Mouse (Mus musculus) liver, postnatal 0 days (tissue): ENCODE measurements around the gene Rtp2.

Source experiments
- CTCF ChIP-seq: sonication (generic); IDR thresholded peaks from 2 replicates; pipeline ENCODE4 v1.5.1; 2016; ENCODE audit warnings: antibody characterized with exemption, low read depth
- EP300 ChIP-seq: IDR thresholded peaks from 2 replicates; pipeline ENCODE4 v1.6.1; 2016; ENCODE audit warnings: antibody characterized with exemption, low read depth, mild to moderate bottlenecking

- TF ChIP-seq CTCF (no peak), EP300 (no peak)
These were observed 47.1 kb downstream of the Rtp2 start for GRCm38 (mm10) chr16:23885098-23885497.
